Mouse (Mus musculus) neural tube, embryonic 13.5 days (tissue): ENCODE data around the gene Shisal2a. TPM values are rescaled to one million over a fixed set of nuclear protein-coding genes. Genes with fewer than 3 reads are reported as not detected.

ENCODE experiments used
- ATAC-seq: fragments of 200-750 bp; cut with Nextera tagmentation; 2 replicates; pipeline ENCODE4 v1.8.0; 2017; ENCODE audit warnings: low read depth, mild to moderate bottlenecking, moderate TSS enrichment, moderate library complexity
- H3K27ac ChIP-seq: fragments of 300-500 bp; sonication (generic); replicated peaks from 2 replicates; pipeline ENCODE4 v1.5.1; 2015; ENCODE audit warnings: moderate library complexity, mild to moderate bottlenecking, inconsistent platforms
- H3K27me3 ChIP-seq: fragments of 300-500 bp; sonication (generic); 2 replicates; pipeline ENCODE4 v1.6.1; 2015; ENCODE audit warnings: mild to moderate bottlenecking, inconsistent platforms
- H3K36me3 ChIP-seq: fragments of 300-500 bp; sonication (generic); 2 replicates; pipeline ENCODE4 v1.6.1; 2015; ENCODE audit warnings: mild to moderate bottlenecking, inconsistent platforms
- H3K4me1 ChIP-seq: fragments of 300-500 bp; sonication (generic); replicated peaks from 2 replicates; pipeline ENCODE4 v1.6.1; 2015; ENCODE audit warnings: inconsistent platforms
- H3K4me2 ChIP-seq: fragments of 300-500 bp; sonication (generic); 2 replicates; pipeline ENCODE4 v1.6.1; 2015; ENCODE audit warnings: inconsistent platforms, mild to moderate bottlenecking, moderate library complexity
- H3K4me3 ChIP-seq: fragments of 300-500 bp; sonication (generic); 2 replicates; pipeline ENCODE4 v1.5.1; 2015; ENCODE audit warnings: mild to moderate bottlenecking, inconsistent platforms
- H3K9ac ChIP-seq: fragments of 300-500 bp; sonication (generic); 2 replicates; pipeline ENCODE4 v1.6.1; 2015; ENCODE audit warnings: moderate library complexity, mild to moderate bottlenecking, inconsistent platforms
- H3K9me3 ChIP-seq: fragments of 300-500 bp; sonication (generic); 2 replicates; pipeline ENCODE4 v1.6.1; 2016; ENCODE audit warnings: inconsistent platforms
- WGBS: fragments of 180-500 bp; shearing (Covaris S2); methylation state at CpG from one replicate; pipeline ENCODE4 v1.1.7; 2015; 5-methylcytosine and 5-hydroxymethylcytosine counted together
- polyA plus RNA-seq: library from polyadenylated mRNA; unstranded; fragments of >200 nt; fragmentation: Nextera tagmentation; extraction: Ambion mirVana; gene quantifications from 2 replicates; pipeline ENCODE4 v1.2.1, GENCODE M21; 2015

The Shisal2a gene
- 4.0 and 4.1 TPM in 2 replicates for polyA plus RNA-seq

DNA sequence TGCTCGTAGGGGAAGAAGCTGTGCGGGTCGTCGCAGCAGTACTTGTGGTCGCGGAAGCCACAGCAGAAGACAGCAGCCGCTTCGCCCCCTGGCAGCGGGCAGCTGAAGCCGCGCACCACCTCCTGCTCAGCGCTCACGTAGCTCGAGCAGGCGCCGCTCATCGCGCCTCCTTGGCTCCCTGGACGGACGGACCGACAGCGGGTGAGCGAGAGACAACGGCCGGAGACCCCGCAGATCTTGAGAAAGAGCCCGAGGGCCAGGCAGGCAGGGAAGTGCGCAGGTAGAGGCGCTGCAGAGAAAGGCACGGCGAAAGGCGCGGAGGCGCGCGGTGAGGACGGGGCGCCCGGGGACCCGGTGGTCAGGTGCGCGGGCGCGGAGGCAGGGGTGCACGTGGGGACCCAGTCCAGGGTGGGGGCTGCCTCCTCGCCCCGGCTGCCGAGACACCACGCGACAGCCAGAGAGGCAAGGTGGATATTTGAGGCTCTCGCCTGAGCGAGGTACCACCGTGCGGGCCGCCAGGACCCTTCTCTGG lies at the start of gene Shisal2a:
Shisal2a (minus strand) TSS at position 167 of the 532 bp plus-strand sequence.
- H3K9me3 ChIP-seq: no peaks in the 10 kb centered on the region
- peaks cover 26% of the 10 kb centered on the region for H3K4me1 ChIP-seq
- 0 out of 2 replicates have a peak within 1 kb of the TSS, but pooled peaks have one; percentile 14 for H3K27ac ChIP-seq
- H3K4me2 ChIP-seq: peak within 1 kb of the TSS; percentile 65
- no peaks in the 10 kb centered on the region for H3K36me3 ChIP-seq
- peak within 1 kb of the TSS; percentile 46 for H3K4me3 ChIP-seq
- peak; percentile 34 for ATAC-seq
- peaks cover 37% of the 10 kb centered on the region for H3K27me3 ChIP-seq
- H3K9ac ChIP-seq: peak within 1 kb of the TSS; percentile 77
- WGBS: 2% methylated on average over 55 of the region's 55 CpGs

DNA sequence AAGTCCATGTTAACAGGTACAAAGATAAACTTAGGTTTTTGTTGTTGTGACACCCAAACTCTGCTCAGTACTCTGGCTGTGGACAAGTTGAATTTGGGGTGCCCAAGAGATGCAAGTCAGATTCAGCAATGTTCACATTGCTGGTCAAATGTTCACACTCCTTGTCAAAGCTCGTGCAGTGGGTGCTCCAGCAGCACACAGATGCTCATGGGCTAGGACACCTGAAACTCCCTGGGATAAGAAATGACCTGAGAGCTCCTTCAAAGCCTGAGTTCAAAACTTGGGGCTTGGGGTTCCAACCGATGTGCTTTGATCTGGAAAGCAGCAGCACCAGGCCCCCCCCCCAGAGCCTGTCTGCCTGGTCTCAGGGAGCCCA lies 48.4 kb upstream of the Shisal2a start:
- 28% methylated on average over 2 of the region's 2 CpGs for WGBS
- Histone ChIP-seq H3K9me3 (no peaks in the 10 kb centered on the region), H3K27ac (peak overlapping the region; percentile 23), H3K4me3 (no peak overlapping the region), H3K27me3 (no peaks in the 10 kb centered on the region), H3K4me1 (peaks cover 28% of the 10 kb centered on the region), H3K36me3 (no peaks in the 10 kb centered on the region), H3K4me2 (no peak overlapping the region), H3K9ac (no peak overlapping the region)
- 0 out of 2 replicates have a peak, but pooled peaks have one; percentile 9 for ATAC-seq

DNA sequence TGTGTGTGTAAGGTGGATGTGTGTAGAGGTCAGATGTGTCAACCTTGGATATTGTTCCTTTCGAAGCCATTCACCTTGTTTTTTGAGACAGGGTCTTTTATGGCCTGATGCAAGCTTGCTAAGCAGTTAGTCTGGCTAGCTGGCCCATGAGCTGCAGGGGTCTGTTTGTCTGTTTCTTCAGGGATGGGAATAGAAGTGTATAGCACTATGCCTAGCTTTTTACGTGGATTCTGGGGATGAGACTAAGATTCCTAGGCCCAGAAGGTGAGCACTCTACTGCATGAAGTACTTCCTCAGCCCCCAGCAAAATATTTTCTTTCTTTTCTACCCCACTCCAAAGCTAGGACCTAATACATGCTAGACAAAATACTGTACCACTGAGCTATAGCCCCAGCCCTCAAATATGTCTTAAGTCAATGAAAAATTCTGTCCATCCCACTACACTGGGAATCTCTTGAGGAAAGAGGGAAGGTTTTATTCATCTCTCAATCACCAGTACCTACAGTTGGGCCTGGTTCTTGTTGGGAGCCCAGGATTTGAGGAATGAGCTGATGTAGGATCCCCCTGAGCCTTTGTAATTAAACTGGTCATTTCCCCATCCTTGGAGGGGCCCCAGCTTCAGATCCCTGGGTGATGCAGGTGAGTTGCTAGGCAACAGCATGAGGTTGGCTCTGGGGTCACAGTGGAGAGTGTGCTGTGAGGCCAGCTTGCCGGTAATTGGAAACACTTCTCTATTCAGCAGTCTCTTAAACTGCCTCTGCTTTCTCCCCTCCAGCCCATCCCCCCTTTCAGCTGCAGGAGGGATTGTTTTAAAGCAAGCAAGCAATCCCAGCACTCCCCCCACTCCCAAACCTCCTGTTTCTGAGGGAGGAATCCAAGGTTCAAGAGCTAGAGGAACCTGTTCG lies 47.8 kb upstream of the Shisal2a start:
- H3K27me3 ChIP-seq: no peaks in the 10 kb centered on the region
- no peak overlapping the region for H3K9ac ChIP-seq
- ATAC-seq: peak; percentile 89
- H3K4me1 ChIP-seq: peaks cover 28% of the 10 kb centered on the region
- no peak overlapping the region for H3K4me3 ChIP-seq
- WGBS: 20% methylated on average over 4 of the region's 4 CpGs
- no peak overlapping the region for H3K4me2 ChIP-seq
- H3K27ac ChIP-seq: peak overlapping the region; percentile 23
- H3K36me3 ChIP-seq: no peaks in the 10 kb centered on the region
- no peaks in the 10 kb centered on the region for H3K9me3 ChIP-seq

DNA sequence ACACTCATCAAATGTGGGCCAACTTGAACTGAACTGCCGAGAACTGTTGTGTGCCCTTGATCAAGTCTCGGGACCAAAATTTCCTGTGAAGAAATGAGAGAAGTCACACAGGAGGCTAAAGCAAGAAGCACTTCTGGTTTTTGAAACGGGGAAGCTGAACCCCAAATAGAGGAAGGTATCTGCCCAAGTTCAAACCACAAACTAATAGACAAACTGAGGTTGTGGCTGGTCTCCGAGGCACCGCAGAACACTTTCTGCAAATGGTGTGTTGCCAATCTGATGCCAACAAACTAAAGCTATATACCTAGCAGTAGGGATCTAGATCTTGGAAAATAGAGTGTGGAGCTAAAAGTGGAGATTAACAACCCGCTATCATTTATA lies 45.2 kb upstream of the Shisal2a start:
- Histone ChIP-seq H3K27ac (no peak overlapping the region), H3K9ac (no peak overlapping the region), H3K27me3 (no peaks in the 10 kb centered on the region), H3K4me1 (peaks cover 24% of the 10 kb centered on the region), H3K4me2 (no peak overlapping the region), H3K9me3 (no peaks in the 10 kb centered on the region), H3K4me3 (no peak overlapping the region), H3K36me3 (no peaks in the 10 kb centered on the region)
- 92% methylated on average over 6 of the region's 6 CpGs for WGBS
- no peak for ATAC-seq

DNA sequence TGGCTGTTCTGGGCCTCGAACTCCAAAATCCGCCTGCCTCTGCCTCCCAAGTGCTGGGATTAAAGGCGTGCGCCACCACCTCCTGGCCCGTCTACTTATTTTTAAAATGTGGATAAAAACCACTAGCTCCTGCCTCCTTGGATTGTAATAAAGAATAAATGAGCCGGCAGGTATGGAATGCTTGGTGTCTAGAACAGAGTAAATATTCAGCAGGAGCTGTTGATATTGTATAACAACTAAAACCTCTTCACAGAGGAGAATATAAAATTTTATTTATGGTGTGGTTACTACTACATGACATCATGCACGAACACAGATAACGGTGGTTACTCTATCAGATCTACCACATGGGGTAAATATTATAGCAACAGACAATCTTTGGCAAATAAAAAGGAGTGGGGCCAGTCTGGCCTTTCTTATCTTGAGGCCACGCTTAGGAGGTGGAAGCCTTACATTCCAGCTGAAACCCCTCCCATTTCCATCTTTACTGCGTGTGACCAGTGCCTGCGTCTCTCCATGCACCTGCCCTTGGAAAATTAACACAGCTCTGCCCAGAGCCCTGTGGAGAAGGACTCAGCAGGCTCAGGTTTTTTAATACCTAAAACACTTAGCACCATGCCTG lies 44.7 kb upstream of the Shisal2a start:
- Histone ChIP-seq H3K27me3 (no peaks in the 10 kb centered on the region), H3K27ac (no peak overlapping the region), H3K36me3 (no peaks in the 10 kb centered on the region), H3K9me3 (no peaks in the 10 kb centered on the region), H3K4me3 (no peak overlapping the region), H3K4me1 (peaks cover 19% of the 10 kb centered on the region), H3K4me2 (no peak overlapping the region), H3K9ac (no peak overlapping the region)
- ATAC-seq: no peak
- 78% methylated on average over 11 of the region's 11 CpGs for WGBS

DNA sequence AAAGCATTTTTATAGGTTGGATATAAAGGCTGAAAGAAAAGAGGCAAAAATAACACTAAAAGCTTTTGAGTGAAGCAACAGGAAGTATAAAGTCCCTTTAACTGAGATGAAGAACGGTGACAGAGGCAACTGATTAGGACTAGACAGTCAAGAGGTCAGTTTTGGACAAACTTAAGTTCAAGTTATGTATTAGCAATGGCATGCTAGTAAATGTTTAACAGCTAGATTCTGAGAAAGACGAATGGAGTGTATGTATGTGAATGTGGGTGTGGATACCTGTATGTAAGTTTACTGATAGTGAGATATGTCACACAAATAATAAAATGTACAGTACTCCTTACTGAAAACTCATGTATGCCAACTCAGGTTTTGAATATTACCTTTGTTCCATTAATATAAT lies 41.4 kb upstream of the Shisal2a start:
- Histone ChIP-seq H3K36me3 (no peaks in the 10 kb centered on the region), H3K9ac (no peak overlapping the region), H3K9me3 (no peaks in the 10 kb centered on the region), H3K4me2 (no peak overlapping the region), H3K27ac (no peak overlapping the region), H3K4me1 (no peaks in the 10 kb centered on the region), H3K27me3 (no peaks in the 10 kb centered on the region), H3K4me3 (no peak overlapping the region)
- 89% methylated on average over 2 of the region's 2 CpGs for WGBS
- no peak for ATAC-seq

- Histone ChIP-seq H3K27me3 (no peaks in the 10 kb centered on the region), H3K36me3 (peaks cover 5% of the 10 kb centered on the region; the same call in 1 of the 2 replicates), H3K4me3 (no peak overlapping the region), H3K9me3 (no peaks in the 10 kb centered on the region), H3K4me2 (no peak overlapping the region), H3K27ac (no peak overlapping the region), H3K4me1 (peaks cover 24% of the 10 kb centered on the region), H3K9ac (no peak overlapping the region)
- no peak for ATAC-seq
- 35% methylated on average over 8 of the region's 8 CpGs for WGBS
Observed at GRCm38 (mm10) chr4:108407621-108408020, 24.5 kb upstream of the Shisal2a start.

- H3K9me3 ChIP-seq: no peaks in the 10 kb centered on the region
- peak within 1 kb of the TSS; percentile 51 for H3K4me3 ChIP-seq
- H3K9ac ChIP-seq: peak within 1 kb of the TSS; percentile 80
- H3K27ac ChIP-seq: peak within 1 kb of the TSS; percentile 64
- H3K27me3 ChIP-seq: no peaks in the 10 kb centered on the region
- peak within 1 kb of the TSS; percentile 84 for H3K4me2 ChIP-seq
- peak; percentile 21; the same call in 1 of the 2 replicates for ATAC-seq
- H3K36me3 ChIP-seq: peaks cover 7% of the 10 kb centered on the region; the same call in 1 of the 2 replicates
- WGBS: 8% methylated on average over 15 of the region's 15 CpGs
- H3K4me1 ChIP-seq: peaks cover 24% of the 10 kb centered on the region
Observed at GRCm38 (mm10) chr4:108406861-108407401, 23.8 kb upstream of the Shisal2a start, which contains the start of gene Gpx7. TSS of gene Gpx7 (minus strand) at chr4:108406961.

DNA sequence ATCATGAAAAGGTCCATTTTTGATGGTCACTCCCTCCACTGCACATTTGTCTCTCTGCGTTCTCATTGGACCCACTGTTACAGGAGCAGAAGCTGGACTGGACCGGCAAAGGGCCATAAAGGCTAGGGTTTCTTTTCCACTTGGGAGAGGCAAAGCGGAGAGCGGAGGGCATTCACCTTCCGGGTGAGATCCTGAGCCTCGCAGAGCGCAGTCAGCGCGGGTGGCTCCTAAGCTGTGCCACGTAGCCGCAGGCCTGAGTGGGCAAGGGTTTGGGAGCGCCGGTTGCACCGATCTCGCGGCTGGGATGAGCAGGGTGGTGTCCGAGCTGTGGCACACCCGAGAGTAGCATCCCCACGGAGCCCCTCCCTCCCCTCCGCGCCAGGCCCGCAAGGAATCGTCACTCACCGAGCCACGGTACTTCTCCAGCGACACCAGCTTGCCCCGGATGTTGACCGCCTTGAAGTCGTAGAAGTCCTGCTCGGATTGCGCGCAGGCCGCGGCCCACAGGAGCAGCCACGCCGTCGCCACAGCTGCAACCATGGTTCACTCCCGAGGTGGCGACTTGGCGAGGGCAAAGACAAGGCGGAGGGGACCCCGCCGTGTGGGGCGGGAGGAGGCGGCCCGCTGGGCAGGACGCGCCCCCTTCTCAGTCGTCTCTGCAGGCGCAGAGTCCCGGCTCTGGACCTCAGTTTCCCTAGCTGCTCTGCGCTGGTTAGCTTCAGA lies 23.1 kb upstream of the Shisal2a start:
- no peaks in the 10 kb centered on the region for H3K27me3 ChIP-seq
- peaks cover 7% of the 10 kb centered on the region; the same call in 1 of the 2 replicates for H3K36me3 ChIP-seq
- peak overlapping the region; percentile 80 for H3K9ac ChIP-seq
- peak overlapping the region; percentile 84 for H3K4me2 ChIP-seq
- peak overlapping the region; percentile 64 for H3K27ac ChIP-seq
- no peaks in the 10 kb centered on the region for H3K9me3 ChIP-seq
- peak overlapping the region; percentile 51 for H3K4me3 ChIP-seq
- peak; percentile 86 for ATAC-seq
- H3K4me1 ChIP-seq: peaks cover 24% of the 10 kb centered on the region
- 1% methylated on average over 51 of the region's 52 CpGs for WGBS

GRCm38 (mm10) chr4:108405766-108406137 lies 22.6 kb upstream of the Shisal2a start:
- Histone ChIP-seq H3K27ac (peak overlapping the region; percentile 64), H3K27me3 (no peaks in the 10 kb centered on the region), H3K4me3 (peak overlapping the region; percentile 51), H3K9ac (peak overlapping the region; percentile 80), H3K4me1 (peaks cover 24% of the 10 kb centered on the region), H3K36me3 (peaks cover 7% of the 10 kb centered on the region; the same call in 1 of the 2 replicates), H3K9me3 (no peaks in the 10 kb centered on the region), H3K4me2 (peak overlapping the region; percentile 84)
- peak; percentile 60; the same call in 1 of the 2 replicates for ATAC-seq
- 61% methylated on average over 3 of the region's 3 CpGs for WGBS

GRCm38 (mm10) chr4:108403861-108404635 lies 20.9 kb upstream of the Shisal2a start:
- Histone ChIP-seq H3K27ac (no peak overlapping the region), H3K9me3 (no peaks in the 10 kb centered on the region), H3K27me3 (no peaks in the 10 kb centered on the region), H3K9ac (no peak overlapping the region), H3K36me3 (peaks cover 17% of the 10 kb centered on the region), H3K4me2 (no peak overlapping the region), H3K4me1 (peaks cover 24% of the 10 kb centered on the region), H3K4me3 (no peak overlapping the region)
- ATAC-seq: no peak
- 88% methylated on average over 8 of the region's 8 CpGs for WGBS
